Mouse (Mus musculus): ENCODE results near the gene Adamts7. TPM values are rescaled to one million over a fixed set of nuclear protein-coding genes. Genes with fewer than 3 reads are reported as not detected.

Adamts7 gene
- polyA plus RNA-seq, 1 experiment from 2014 or later, result 15.2 TPM

GRCm38 (mm10) chr9:90136678-90136965, 26.2 kb upstream of the Adamts7 start:
- no peak overlapping the region for H3K4me2 ChIP-seq (ENCODE audit: low read depth, low read length)
- no peaks in the 10 kb centered on the region for H3K4me1 ChIP-seq (ENCODE audit: control insufficient read depth, insufficient read depth, low read length)
- H3K27me3 ChIP-seq (ENCODE audit: control insufficient read depth, insufficient read depth, low read length), result no peaks in the 10 kb centered on the region
- WGBS, result 88% methylated on average over 1 of the region's 1 CpGs
- H3K27ac ChIP-seq (ENCODE audit: low read length), result no peak overlapping the region
- no peak overlapping the region for H3K4me3 ChIP-seq (replicated peaks; ENCODE audit: low read length)
- H3K9ac ChIP-seq (ENCODE audit: low read length), result no peak overlapping the region
- H3K9me3 ChIP-seq (replicated peaks; ENCODE audit: control insufficient read depth, low read length), result no peaks in the 10 kb centered on the region
- no peaks in the 10 kb centered on the region for H3K36me3 ChIP-seq (ENCODE audit: control insufficient read depth, insufficient read depth, low read length)
- ATAC-seq (ENCODE audit: insufficient read depth, low FRiP score), result no peak

DNA sequence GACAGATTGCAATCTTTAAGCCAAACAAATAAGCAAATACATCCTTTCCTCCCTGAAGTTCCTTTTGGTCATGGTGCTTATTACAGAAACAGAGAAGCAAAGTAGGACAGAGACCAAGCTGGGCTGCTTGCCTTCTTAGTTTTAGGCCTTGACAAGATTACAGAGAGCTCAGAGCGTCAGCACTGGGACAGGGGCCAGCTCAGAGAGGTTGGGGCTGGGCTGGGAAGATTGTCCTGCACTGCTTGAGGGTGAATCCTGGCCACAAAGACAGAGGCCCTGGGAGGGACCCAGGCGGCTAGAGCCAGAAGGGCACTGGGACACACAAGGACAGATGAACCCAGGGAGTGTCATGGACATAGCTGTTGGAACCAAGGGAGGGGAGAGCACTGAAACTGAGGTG, 17.1 kb upstream of the Adamts7 start:
- WGBS, result 44% methylated on average over 2 of the region's 2 CpGs
- Histone ChIP-seq H3K27me3 (ENCODE audit: control insufficient read depth, insufficient read depth, low read length) (no peaks in the 10 kb centered on the region), H3K36me3 (ENCODE audit: control insufficient read depth, insufficient read depth, low read length) (no peaks in the 10 kb centered on the region), H3K4me1 (ENCODE audit: control insufficient read depth, insufficient read depth, low read length) (no peaks in the 10 kb centered on the region), H3K9me3 (replicated peaks; ENCODE audit: control insufficient read depth, low read length) (no peaks in the 10 kb centered on the region), H3K9ac (ENCODE audit: low read length) (no peak overlapping the region), H3K4me3 (replicated peaks; ENCODE audit: low read length) (no peak overlapping the region), H3K4me2 (ENCODE audit: low read depth, low read length) (no peak overlapping the region), H3K27ac (ENCODE audit: low read length) (no peak overlapping the region)
- ATAC-seq (ENCODE audit: insufficient read depth, low FRiP score), result peak; percentile 47; the same call in 1 of the 2 replicates

DNA sequence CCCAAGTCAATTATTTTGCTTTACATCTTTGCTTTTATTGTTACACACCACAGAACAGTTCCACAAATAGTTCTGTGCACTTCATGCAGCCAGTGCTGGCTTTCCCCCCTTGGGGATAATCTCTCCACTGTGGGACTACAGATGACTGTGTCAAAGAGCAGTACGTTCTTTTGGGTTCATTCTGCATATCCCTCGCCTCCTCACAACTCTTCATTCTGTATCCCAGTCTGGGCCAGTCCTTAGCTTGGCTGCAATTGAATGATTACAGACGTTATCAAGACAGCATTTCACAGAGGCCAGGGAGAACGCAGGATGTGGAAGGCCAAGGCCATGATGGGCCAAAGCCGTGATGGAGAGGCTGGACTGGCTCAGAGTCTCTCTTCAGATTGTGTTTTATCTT, 16.0 kb upstream of the Adamts7 start:
- H3K36me3 ChIP-seq (ENCODE audit: control insufficient read depth, insufficient read depth, low read length), result no peaks in the 10 kb centered on the region
- H3K27ac ChIP-seq (ENCODE audit: low read length), result no peak overlapping the region
- H3K9me3 ChIP-seq (replicated peaks; ENCODE audit: control insufficient read depth, low read length), result no peaks in the 10 kb centered on the region
- no peaks in the 10 kb centered on the region for H3K4me1 ChIP-seq (ENCODE audit: control insufficient read depth, insufficient read depth, low read length)
- H3K9ac ChIP-seq (ENCODE audit: low read length), result no peak overlapping the region
- no peak for ATAC-seq (ENCODE audit: insufficient read depth, low FRiP score)
- H3K4me3 ChIP-seq (replicated peaks; ENCODE audit: low read length), result no peak overlapping the region
- no peaks in the 10 kb centered on the region for H3K27me3 ChIP-seq (ENCODE audit: control insufficient read depth, insufficient read depth, low read length)
- H3K4me2 ChIP-seq (ENCODE audit: low read depth, low read length), result no peak overlapping the region
- WGBS, result 69% methylated on average over 5 of the region's 5 CpGs

DNA sequence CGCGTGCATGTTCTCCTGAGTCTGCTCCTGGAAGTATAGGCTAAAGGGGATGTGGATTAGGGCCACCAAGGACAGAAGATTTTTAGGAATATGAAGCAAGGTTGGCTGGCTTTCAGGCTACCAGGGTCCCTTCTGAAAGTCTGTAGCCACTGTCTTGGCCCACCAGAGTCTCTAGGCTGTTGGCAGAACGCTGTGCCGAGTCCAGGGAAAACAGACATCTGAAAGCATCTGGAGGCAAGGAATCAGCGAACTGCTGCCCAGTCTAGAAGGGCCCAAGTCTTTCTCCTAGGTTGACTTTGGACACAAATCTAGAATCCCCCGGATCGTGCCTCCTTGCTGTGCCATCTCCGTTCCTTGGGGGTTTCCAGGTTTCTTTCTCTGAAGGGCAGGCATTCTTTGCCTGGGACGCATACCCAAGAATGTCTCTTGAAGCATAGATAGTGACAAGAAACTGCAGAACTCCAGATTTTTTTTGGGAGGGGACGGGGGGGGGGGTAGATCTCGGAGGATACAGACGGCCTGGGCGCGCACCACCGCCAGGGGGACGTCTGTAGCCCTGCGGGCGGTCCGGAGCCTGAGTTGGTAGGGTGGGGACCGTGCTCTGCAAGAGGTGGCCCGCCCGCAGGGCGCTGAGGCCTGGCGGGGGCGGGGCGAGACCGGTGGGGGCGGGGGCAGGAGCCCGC, 485 bp upstream of the Adamts7 start:
- H3K9me3 ChIP-seq (replicated peaks; ENCODE audit: control insufficient read depth, low read length), result no peaks in the 10 kb centered on the region
- H3K4me3 ChIP-seq (replicated peaks; ENCODE audit: low read length), result peak overlapping the region; percentile 82
- no peaks in the 10 kb centered on the region for H3K27me3 ChIP-seq (ENCODE audit: control insufficient read depth, insufficient read depth, low read length)
- peak overlapping the region; percentile 58 for H3K27ac ChIP-seq (ENCODE audit: low read length)
- peak overlapping the region; percentile 89 for H3K4me2 ChIP-seq (ENCODE audit: low read depth, low read length)
- ATAC-seq (ENCODE audit: insufficient read depth, low FRiP score), result peak; percentile 89
- H3K9ac ChIP-seq (ENCODE audit: low read length), result peak overlapping the region; percentile 84
- WGBS, result 12% methylated on average over 22 of the region's 29 CpGs
- no peaks in the 10 kb centered on the region for H3K36me3 ChIP-seq (ENCODE audit: control insufficient read depth, insufficient read depth, low read length)
- H3K4me1 ChIP-seq (ENCODE audit: control insufficient read depth, insufficient read depth, low read length), result peaks cover 7% of the 10 kb centered on the region; the same call in 1 of the 2 replicates

DNA sequence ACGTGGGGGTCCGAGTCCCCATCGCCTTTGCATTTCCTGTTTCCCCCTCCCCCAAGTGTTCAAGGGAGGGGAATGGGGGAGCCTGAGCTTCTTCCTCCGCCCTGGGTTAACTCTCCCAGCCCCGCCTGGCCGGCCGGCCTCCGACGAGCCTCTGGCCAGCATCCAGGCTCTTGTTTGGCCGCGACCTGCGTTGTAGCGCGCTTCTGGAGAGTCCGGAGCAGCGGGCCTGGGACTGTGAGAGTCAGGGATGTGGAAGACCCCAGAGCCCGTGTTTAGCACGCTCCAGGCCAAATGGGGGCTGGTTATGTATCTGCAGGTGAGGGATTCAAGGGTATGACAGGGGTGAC, 853 bp downstream of the Adamts7 start:
- H3K4me3 ChIP-seq (replicated peaks; ENCODE audit: low read length), result peak overlapping the region; percentile 82
- H3K4me1 ChIP-seq (ENCODE audit: control insufficient read depth, insufficient read depth, low read length), result peaks cover 7% of the 10 kb centered on the region; the same call in 1 of the 2 replicates
- peak overlapping the region; percentile 84 for H3K9ac ChIP-seq (ENCODE audit: low read length)
- H3K36me3 ChIP-seq (ENCODE audit: control insufficient read depth, insufficient read depth, low read length), result no peaks in the 10 kb centered on the region
- peak overlapping the region; percentile 82 for H3K27ac ChIP-seq (ENCODE audit: low read length)
- WGBS, result 2% methylated on average over 18 of the region's 18 CpGs
- peak overlapping the region; percentile 89 for H3K4me2 ChIP-seq (ENCODE audit: low read depth, low read length)
- no peaks in the 10 kb centered on the region for H3K27me3 ChIP-seq (ENCODE audit: control insufficient read depth, insufficient read depth, low read length)
- peak; percentile 41 for ATAC-seq (ENCODE audit: insufficient read depth, low FRiP score)
- H3K9me3 ChIP-seq (replicated peaks; ENCODE audit: control insufficient read depth, low read length), result no peaks in the 10 kb centered on the region

DNA sequence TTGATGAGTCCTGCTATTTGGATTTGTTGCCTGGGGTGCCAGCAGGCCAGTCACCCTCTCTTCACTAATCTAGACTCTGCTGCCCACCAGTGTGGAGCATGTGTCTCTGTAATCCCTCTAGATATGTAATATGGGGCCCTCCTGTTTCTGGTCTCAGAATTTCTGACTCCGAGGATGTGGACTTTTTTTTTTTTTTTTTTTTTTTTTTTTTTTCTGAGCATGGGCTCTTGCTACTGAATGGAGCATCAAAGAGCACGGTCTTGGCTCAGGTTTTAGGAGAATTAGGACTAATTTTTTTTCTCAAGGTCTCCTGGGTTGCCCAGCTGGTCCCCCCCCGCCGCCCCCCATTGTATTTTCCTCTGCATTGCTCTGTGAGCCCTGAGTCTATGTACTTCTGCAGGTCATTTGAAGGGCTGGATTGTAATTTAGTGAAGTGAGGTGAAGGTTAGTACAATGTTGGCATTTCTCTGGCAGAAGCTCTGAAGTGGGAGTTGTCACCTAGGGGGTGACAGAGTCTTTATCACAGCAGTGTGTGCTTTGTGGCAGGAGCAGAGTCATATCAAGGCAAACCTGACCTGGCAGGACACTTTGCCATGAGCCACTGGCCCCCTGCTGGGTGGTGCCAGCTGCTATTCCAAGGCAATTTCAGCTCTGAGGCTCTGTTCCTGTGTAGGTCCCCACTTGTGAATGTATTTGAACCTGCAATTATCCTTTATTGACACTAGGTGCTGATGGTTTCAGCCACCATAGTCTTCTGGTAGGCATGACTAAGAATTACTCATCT, 2.0 kb downstream of the Adamts7 start:
- WGBS, result 67% methylated on average over 4 of the region's 4 CpGs
- H3K9ac ChIP-seq (ENCODE audit: low read length), result no peak overlapping the region
- no peak for ATAC-seq (ENCODE audit: insufficient read depth, low FRiP score)
- H3K27me3 ChIP-seq (ENCODE audit: control insufficient read depth, insufficient read depth, low read length), result no peaks in the 10 kb centered on the region
- no peaks in the 10 kb centered on the region for H3K9me3 ChIP-seq (replicated peaks; ENCODE audit: control insufficient read depth, low read length)
- H3K4me2 ChIP-seq (ENCODE audit: low read depth, low read length), result peak overlapping the region; percentile 89; the same call in 1 of the 2 replicates
- peaks cover 7% of the 10 kb centered on the region; the same call in 1 of the 2 replicates for H3K4me1 ChIP-seq (ENCODE audit: control insufficient read depth, insufficient read depth, low read length)
- no peak overlapping the region for H3K27ac ChIP-seq (ENCODE audit: low read length)
- no peaks in the 10 kb centered on the region for H3K36me3 ChIP-seq (ENCODE audit: control insufficient read depth, insufficient read depth, low read length)
- H3K4me3 ChIP-seq (replicated peaks; ENCODE audit: low read length), result no peak overlapping the region

GRCm38 (mm10) chr9:90165590-90165989, 2.7 kb downstream of the Adamts7 start:
- no peak overlapping the region for H3K4me3 ChIP-seq (replicated peaks; ENCODE audit: low read length)
- H3K27me3 ChIP-seq (ENCODE audit: control insufficient read depth, insufficient read depth, low read length), result no peaks in the 10 kb centered on the region
- no peaks in the 10 kb centered on the region for H3K36me3 ChIP-seq (ENCODE audit: control insufficient read depth, insufficient read depth, low read length)
- H3K27ac ChIP-seq (ENCODE audit: low read length), result no peak overlapping the region
- WGBS, result 65% methylated on average over 4 of the region's 4 CpGs
- H3K9ac ChIP-seq (ENCODE audit: low read length), result no peak overlapping the region
- H3K4me2 ChIP-seq (ENCODE audit: low read depth, low read length), result no peak overlapping the region
- H3K4me1 ChIP-seq (ENCODE audit: control insufficient read depth, insufficient read depth, low read length), result peaks cover 7% of the 10 kb centered on the region; the same call in 1 of the 2 replicates
- H3K9me3 ChIP-seq (replicated peaks; ENCODE audit: control insufficient read depth, low read length), result no peaks in the 10 kb centered on the region
- no peak for ATAC-seq (ENCODE audit: insufficient read depth, low FRiP score)

GRCm38 (mm10) chr9:90166615-90167014, 3.7 kb downstream of the Adamts7 start:
- 58% methylated on average over 5 of the region's 5 CpGs for WGBS
- no peaks in the 10 kb centered on the region for H3K9me3 ChIP-seq (replicated peaks; ENCODE audit: control insufficient read depth, low read length)

GRCm38 (mm10) chr9:90169965-90170364, 7.1 kb downstream of the Adamts7 start:
- Histone ChIP-seq H3K4me3 (replicated peaks; ENCODE audit: low read length) (no peak overlapping the region), H3K36me3 (ENCODE audit: control insufficient read depth, insufficient read depth, low read length) (peaks cover 3% of the 10 kb centered on the region; the same call in 1 of the 2 replicates), H3K27ac (ENCODE audit: low read length) (no peak overlapping the region), H3K27me3 (ENCODE audit: control insufficient read depth, insufficient read depth, low read length) (no peaks in the 10 kb centered on the region), H3K4me2 (ENCODE audit: low read depth, low read length) (no peak overlapping the region), H3K9ac (ENCODE audit: low read length) (no peak overlapping the region), H3K4me1 (ENCODE audit: control insufficient read depth, insufficient read depth, low read length) (no peaks in the 10 kb centered on the region), H3K9me3 (replicated peaks; ENCODE audit: control insufficient read depth, low read length) (no peaks in the 10 kb centered on the region)
- WGBS, result 72% methylated on average over 4 of the region's 4 CpGs
- ATAC-seq (ENCODE audit: insufficient read depth, low FRiP score), result no peak

More at GRCm38 (mm10) chr9:90166615-90167014, 3.7 kb downstream of the Adamts7 start:
- no peak for ATAC-seq (ENCODE audit: insufficient read depth, low FRiP score)
- Histone ChIP-seq H3K4me2 (ENCODE audit: low read depth, low read length) (no peak overlapping the region), H3K4me3 (replicated peaks; ENCODE audit: low read length) (no peak overlapping the region), H3K9ac (ENCODE audit: low read length) (no peak overlapping the region), H3K27ac (ENCODE audit: low read length) (no peak overlapping the region), H3K4me1 (ENCODE audit: control insufficient read depth, insufficient read depth, low read length) (peaks cover 7% of the 10 kb centered on the region; the same call in 1 of the 2 replicates), H3K36me3 (ENCODE audit: control insufficient read depth, insufficient read depth, low read length) (peaks cover 2% of the 10 kb centered on the region; the same call in 1 of the 2 replicates), H3K27me3 (ENCODE audit: control insufficient read depth, insufficient read depth, low read length) (no peaks in the 10 kb centered on the region)

Measured in stomach, embryonic 16.5 days (tissue).